Mouse (Mus musculus): ENCODE data around the gene Cdk12. TPM values are rescaled to one million over a fixed set of nuclear protein-coding genes. Genes with fewer than 3 reads are reported as not detected.
"Not testable (repeated sequence)": the region's sequence is repeated elsewhere in the genome, so short reads cannot be mapped to it uniquely, and the experiment has no call there.

Gene Cdk12
- total and polyA plus RNA-seq, 2 experiments from 2014 or later = 5.8 to 28.5 TPM

DNA sequence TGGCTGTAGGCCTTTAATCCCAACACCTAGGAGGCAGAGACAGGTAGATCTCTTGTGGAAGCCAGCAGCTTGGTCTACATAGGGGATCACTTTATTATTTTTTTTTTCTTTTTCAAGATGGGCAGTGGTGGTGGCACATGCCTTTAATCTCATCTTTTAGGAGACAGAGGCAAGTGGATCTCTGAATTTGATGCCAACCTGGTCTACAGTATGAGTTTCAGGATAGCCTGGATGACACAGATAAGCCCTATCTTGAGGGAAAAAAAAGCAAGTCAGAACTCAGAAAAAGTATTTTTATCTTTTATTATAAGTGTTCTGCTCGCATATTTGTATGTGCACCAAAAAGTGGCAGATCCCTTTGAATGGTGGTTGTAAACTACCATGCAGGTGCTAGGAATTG lies 10.5 kb downstream of the Cdk12 start:
- no peak overlapping the region for H3K9ac ChIP-seq (replicated peaks; ENCODE audit: low read length)
- no peak for TF ChIP-seq CTCF (IDR thresholded peaks at IDR 0.05; ENCODE audit: low read depth)
- H3K27me3 ChIP-seq (ENCODE audit: insufficient read depth, low read length) = no peaks in the 10 kb centered on the region
- ATAC-seq (no peak), DNase-seq (ENCODE audit: low spot score) (no peak)
- 94% methylated on average over 1 of the region's 1 CpGs for WGBS
- no peak overlapping the region for H3K4me3 ChIP-seq (ENCODE audit: low read length)
- H3K36me3 ChIP-seq (ENCODE audit: insufficient read depth, low read length) = peaks cover 14% of the 10 kb centered on the region; the same call in 1 of the 2 replicates
- H3K9me3 ChIP-seq (ENCODE audit: low read length) = no peaks in the 10 kb centered on the region
- H3K27ac ChIP-seq = no peak overlapping the region
- no peak overlapping the region for H3K4me2 ChIP-seq (ENCODE audit: low read depth, low read length)
- H3K4me1 ChIP-seq (ENCODE audit: insufficient read depth, low read length) = no peaks in the 10 kb centered on the region

GRCm38 (mm10) chr11:98226349-98226748 lies 23.5 kb downstream of the Cdk12 start:
- peaks cover 29% of the 10 kb centered on the region for H3K36me3 ChIP-seq (ENCODE audit: insufficient read depth, low read length)
- no peak for ATAC-seq
- WGBS = 100% methylated on average over 1 of the region's 1 CpGs

GRCm38 (mm10) chr11:98238416-98238815 lies 35.6 kb downstream of the Cdk12 start:
- H3K4me2 ChIP-seq (ENCODE audit: low read depth, low read length) = no peak overlapping the region
- H3K36me3 ChIP-seq (ENCODE audit: insufficient read depth, low read length) = peaks cover 20% of the 10 kb centered on the region

More at GRCm38 (mm10) chr11:98226349-98226748, 23.5 kb downstream of the Cdk12 start:
- TF ChIP-seq CTCF (IDR thresholded peaks at IDR 0.05; ENCODE audit: low read depth) = no peak
- no peak for DNase-seq (ENCODE audit: low spot score)
- Histone ChIP-seq H3K27ac (no peak overlapping the region), H3K9ac (replicated peaks; ENCODE audit: low read length) (no peak overlapping the region), H3K4me2 (ENCODE audit: low read depth, low read length) (no peak overlapping the region), H3K9me3 (ENCODE audit: low read length) (no peaks in the 10 kb centered on the region), H3K27me3 (ENCODE audit: insufficient read depth, low read length) (no peaks in the 10 kb centered on the region), H3K4me1 (ENCODE audit: insufficient read depth, low read length) (no peaks in the 10 kb centered on the region), H3K4me3 (ENCODE audit: low read length) (no peak overlapping the region)

DNA sequence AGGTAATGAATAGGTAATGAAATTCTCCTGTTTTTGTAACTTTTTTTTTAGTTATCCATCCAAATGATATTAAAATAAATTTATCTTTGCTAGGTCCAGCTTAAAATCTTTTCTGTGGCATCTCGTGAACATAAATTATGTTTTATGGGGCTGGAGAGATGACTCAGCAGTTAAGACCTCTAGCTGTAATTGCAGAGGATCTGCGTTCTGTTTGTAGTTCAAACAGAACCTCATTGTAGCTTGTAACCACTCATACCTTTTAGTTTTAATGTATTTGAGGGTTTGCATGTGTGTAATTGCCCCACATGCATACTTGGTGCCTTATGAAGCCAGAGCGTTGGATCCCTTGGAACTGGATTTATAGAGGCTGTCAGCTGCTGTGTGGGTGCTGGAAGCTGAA lies 36.1 kb downstream of the Cdk12 start:
- no peak for DNase-seq (ENCODE audit: low spot score)
- peaks cover 25% of the 10 kb centered on the region for H3K36me3 ChIP-seq (ENCODE audit: insufficient read depth, low read length)
- 96% methylated on average over 3 of the region's 3 CpGs for WGBS

More at GRCm38 (mm10) chr11:98238416-98238815, 35.6 kb downstream of the Cdk12 start:
- Histone ChIP-seq H3K9ac (replicated peaks; ENCODE audit: low read length) (no peak overlapping the region), H3K4me1 (ENCODE audit: insufficient read depth, low read length) (no peaks in the 10 kb centered on the region), H3K27ac (no peak overlapping the region), H3K27me3 (ENCODE audit: insufficient read depth, low read length) (no peaks in the 10 kb centered on the region), H3K9me3 (ENCODE audit: low read length) (no peaks in the 10 kb centered on the region), H3K4me3 (ENCODE audit: low read length) (no peak overlapping the region)
- no peak for TF ChIP-seq CTCF (IDR thresholded peaks at IDR 0.05; ENCODE audit: low read depth)
- 89% methylated on average over 3 of the region's 3 CpGs for WGBS
- no peak for DNase-seq (ENCODE audit: low spot score)
- ATAC-seq = no peak

GRCm38 (mm10) chr11:98242910-98243309 lies 40.1 kb downstream of the Cdk12 start:
- H3K36me3 ChIP-seq (ENCODE audit: insufficient read depth, low read length) = peaks cover 35% of the 10 kb centered on the region
- not testable (repeated sequence) for ATAC-seq; H3K9ac ChIP-seq (replicated peaks; ENCODE audit: low read length); H3K9me3 ChIP-seq (ENCODE audit: low read length); H3K4me1 ChIP-seq (ENCODE audit: insufficient read depth, low read length); H3K27ac ChIP-seq; H3K4me2 ChIP-seq (ENCODE audit: low read depth, low read length); H3K4me3 ChIP-seq (ENCODE audit: low read length); DNase-seq (ENCODE audit: low spot score); H3K27me3 ChIP-seq (ENCODE audit: insufficient read depth, low read length)
- WGBS = 76% methylated on average over 3 of the region's 3 CpGs

More for the DNA sequence above, 36.1 kb downstream of the Cdk12 start:
- Histone ChIP-seq H3K4me2 (ENCODE audit: low read depth, low read length) (no peak overlapping the region), H3K27me3 (ENCODE audit: insufficient read depth, low read length) (no peaks in the 10 kb centered on the region), H3K27ac (no peak overlapping the region), H3K9ac (replicated peaks; ENCODE audit: low read length) (no peak overlapping the region), H3K4me1 (ENCODE audit: insufficient read depth, low read length) (no peaks in the 10 kb centered on the region), H3K9me3 (ENCODE audit: low read length) (no peaks in the 10 kb centered on the region), H3K4me3 (ENCODE audit: low read length) (no peak overlapping the region)
- ATAC-seq = no peak
- TF ChIP-seq CTCF (IDR thresholded peaks at IDR 0.05; ENCODE audit: low read depth) = no peak

- WGBS = 92% methylated on average over 3 of the region's 3 CpGs
Observed at GRCm38 (mm10) chr11:98244415-98244814, 41.6 kb downstream of the Cdk12 start.

DNA sequence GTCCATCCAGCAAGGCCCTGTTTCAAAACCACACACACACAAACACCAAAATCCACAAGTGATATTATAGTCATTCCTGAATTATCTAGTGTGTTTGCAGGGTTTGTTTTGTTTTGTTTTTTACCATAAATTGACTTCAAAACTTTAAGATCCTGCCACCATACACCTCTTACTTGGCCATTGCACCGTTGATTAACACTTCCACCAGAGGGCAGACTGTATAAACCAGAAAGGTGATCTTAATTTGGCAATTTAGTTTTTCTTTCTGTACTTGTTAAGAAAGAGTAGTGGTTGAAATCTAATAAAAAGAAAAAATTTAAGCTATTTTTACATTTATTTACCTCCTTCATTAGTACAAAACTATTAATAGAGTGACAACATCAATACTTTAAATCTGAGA lies 44.5 kb downstream of the Cdk12 start:
- Histone ChIP-seq H3K4me1 (ENCODE audit: insufficient read depth, low read length) (no peaks in the 10 kb centered on the region), H3K4me2 (ENCODE audit: low read depth, low read length) (no peak overlapping the region), H3K36me3 (ENCODE audit: insufficient read depth, low read length) (peaks cover 36% of the 10 kb centered on the region), H3K27ac (no peak overlapping the region), H3K27me3 (ENCODE audit: insufficient read depth, low read length) (no peaks in the 10 kb centered on the region), H3K9ac (replicated peaks; ENCODE audit: low read length) (no peak overlapping the region), H3K9me3 (ENCODE audit: low read length) (no peaks in the 10 kb centered on the region), H3K4me3 (ENCODE audit: low read length) (no peak overlapping the region)
- ATAC-seq (no peak), DNase-seq (ENCODE audit: low spot score) (peak; percentile 29)
- TF ChIP-seq CTCF (IDR thresholded peaks at IDR 0.05; ENCODE audit: low read depth) = peak; percentile 56
- WGBS = 82% methylated on average over 1 of the region's 1 CpGs

More at GRCm38 (mm10) chr11:98244415-98244814, 41.6 kb downstream of the Cdk12 start:
- DNase-seq (ENCODE audit: low spot score) (no peak), ATAC-seq (no peak)
- Histone ChIP-seq H3K9me3 (ENCODE audit: low read length) (no peaks in the 10 kb centered on the region), H3K36me3 (ENCODE audit: insufficient read depth, low read length) (peaks cover 33% of the 10 kb centered on the region), H3K4me1 (ENCODE audit: insufficient read depth, low read length) (no peaks in the 10 kb centered on the region), H3K4me3 (ENCODE audit: low read length) (no peak overlapping the region), H3K27me3 (ENCODE audit: insufficient read depth, low read length) (no peaks in the 10 kb centered on the region), H3K27ac (no peak overlapping the region), H3K4me2 (ENCODE audit: low read depth, low read length) (no peak overlapping the region), H3K9ac (replicated peaks; ENCODE audit: low read length) (no peak overlapping the region)
- TF ChIP-seq CTCF (IDR thresholded peaks at IDR 0.05; ENCODE audit: low read depth) = no peak

Measured in hindbrain, postnatal 0 days (tissue).